Mouse (Mus musculus): Measurements from ENCODE around the gene Gca. TPM values are rescaled to one million over a fixed set of nuclear protein-coding genes. Genes with fewer than 3 reads are reported as not detected.

Gca gene
- polyA plus RNA-seq, 1 experiment: 6.0 TPM

GRCm38 (mm10) chr2:62665536-62665935 lies 1.5 kb downstream of the Gca start:
- Histone ChIP-seq H3K36me3 (ENCODE audit: control insufficient read depth, insufficient read depth, low read length) (no peaks in the 10 kb centered on the region), H3K27me3 (ENCODE audit: control insufficient read depth, insufficient read depth, low read length) (no peaks in the 10 kb centered on the region), H3K27ac (ENCODE audit: insufficient read depth, low read depth, low read length) (no peak overlapping the region), H3K4me1 (ENCODE audit: control insufficient read depth, insufficient read depth, insufficient read length, low read length) (peaks cover 6% of the 10 kb centered on the region; the same call in 1 of the 2 replicates), H3K4me3 (ENCODE audit: low read depth, low read length) (no peak overlapping the region)
- 26% methylated on average over 1 of the region's 1 CpGs for WGBS
- TF ChIP-seq CTCF (IDR thresholded peaks at IDR 0.05; ENCODE audit: extremely low read depth, insufficient read length, insufficient replicate concordance, low read depth, low read length) (no peak), POLR2A (IDR thresholded peaks at IDR 0.05; ENCODE audit: low read depth, low read length) (no peak)

GRCm38 (mm10) chr2:62669848-62670247 lies 5.8 kb downstream of the Gca start:
- WGBS: 72% methylated on average over 3 of the region's 3 CpGs
- TF ChIP-seq CTCF (IDR thresholded peaks at IDR 0.05; ENCODE audit: extremely low read depth, insufficient read length, insufficient replicate concordance, low read depth, low read length): no peak
- no peak for TF ChIP-seq POLR2A (IDR thresholded peaks at IDR 0.05; ENCODE audit: low read depth, low read length)

GRCm38 (mm10) chr2:62670301-62670700 lies 6.2 kb downstream of the Gca start:
- TF ChIP-seq CTCF (IDR thresholded peaks at IDR 0.05; ENCODE audit: extremely low read depth, insufficient read length, insufficient replicate concordance, low read depth, low read length) (no peak), POLR2A (IDR thresholded peaks at IDR 0.05; ENCODE audit: low read depth, low read length) (no peak)
- 86% methylated on average over 5 of the region's 5 CpGs for WGBS
- Histone ChIP-seq H3K4me3 (ENCODE audit: low read depth, low read length) (no peak overlapping the region), H3K36me3 (ENCODE audit: control insufficient read depth, insufficient read depth, low read length) (0 out of 2 replicates have a peak, but pooled peaks cover 2% of the 10 kb centered on the region), H3K27me3 (ENCODE audit: control insufficient read depth, insufficient read depth, low read length) (no peaks in the 10 kb centered on the region), H3K27ac (ENCODE audit: insufficient read depth, low read depth, low read length) (no peak overlapping the region), H3K4me1 (ENCODE audit: control insufficient read depth, insufficient read depth, insufficient read length, low read length) (peaks cover 3% of the 10 kb centered on the region; the same call in 1 of the 2 replicates)

More at GRCm38 (mm10) chr2:62669848-62670247, 5.8 kb downstream of the Gca start:
- H3K4me3 ChIP-seq (ENCODE audit: low read depth, low read length): no peak overlapping the region
- H3K27ac ChIP-seq (ENCODE audit: insufficient read depth, low read depth, low read length): no peak overlapping the region
- H3K36me3 ChIP-seq (ENCODE audit: control insufficient read depth, insufficient read depth, low read length): 0 out of 2 replicates have a peak, but pooled peaks cover 2% of the 10 kb centered on the region
- H3K4me1 ChIP-seq (ENCODE audit: control insufficient read depth, insufficient read depth, insufficient read length, low read length): peaks cover 4% of the 10 kb centered on the region; the same call in 1 of the 2 replicates
- no peaks in the 10 kb centered on the region for H3K27me3 ChIP-seq (ENCODE audit: control insufficient read depth, insufficient read depth, low read length)

GRCm38 (mm10) chr2:62670767-62671166 lies 6.7 kb downstream of the Gca start:
- no peak overlapping the region for H3K4me3 ChIP-seq (ENCODE audit: low read depth, low read length)
- 0 out of 2 replicates have a peak, but pooled peaks cover 3% of the 10 kb centered on the region for H3K36me3 ChIP-seq (ENCODE audit: control insufficient read depth, insufficient read depth, low read length)
- H3K27ac ChIP-seq (ENCODE audit: insufficient read depth, low read depth, low read length): no peak overlapping the region
- no peak for TF ChIP-seq CTCF (IDR thresholded peaks at IDR 0.05; ENCODE audit: extremely low read depth, insufficient read length, insufficient replicate concordance, low read depth, low read length)
- TF ChIP-seq POLR2A (IDR thresholded peaks at IDR 0.05; ENCODE audit: low read depth, low read length): no peak
- H3K4me1 ChIP-seq (ENCODE audit: control insufficient read depth, insufficient read depth, insufficient read length, low read length): no peaks in the 10 kb centered on the region
- WGBS: 82% methylated on average over 4 of the region's 4 CpGs
- H3K27me3 ChIP-seq (ENCODE audit: control insufficient read depth, insufficient read depth, low read length): no peaks in the 10 kb centered on the region

- 90% methylated on average over 5 of the region's 5 CpGs for WGBS
- H3K27ac ChIP-seq (ENCODE audit: insufficient read depth, low read depth, low read length): no peak overlapping the region
- H3K4me1 ChIP-seq (ENCODE audit: control insufficient read depth, insufficient read depth, insufficient read length, low read length): no peaks in the 10 kb centered on the region
Observed at GRCm38 (mm10) chr2:62672788-62673187, 8.7 kb downstream of the Gca start.

GRCm38 (mm10) chr2:62681667-62682066 lies 17.6 kb downstream of the Gca start:
- Histone ChIP-seq H3K4me1 (ENCODE audit: control insufficient read depth, insufficient read depth, insufficient read length, low read length) (peaks cover 6% of the 10 kb centered on the region; the same call in 1 of the 2 replicates), H3K27me3 (ENCODE audit: control insufficient read depth, insufficient read depth, low read length) (no peaks in the 10 kb centered on the region), H3K4me3 (ENCODE audit: low read depth, low read length) (no peak overlapping the region), H3K27ac (ENCODE audit: insufficient read depth, low read depth, low read length) (no peak overlapping the region), H3K36me3 (ENCODE audit: control insufficient read depth, insufficient read depth, low read length) (peaks cover 2% of the 10 kb centered on the region; the same call in 1 of the 2 replicates)
- no peak for TF ChIP-seq CTCF (IDR thresholded peaks at IDR 0.05; ENCODE audit: extremely low read depth, insufficient read length, insufficient replicate concordance, low read depth, low read length)
- no peak for TF ChIP-seq POLR2A (IDR thresholded peaks at IDR 0.05; ENCODE audit: low read depth, low read length)
- WGBS: 52% methylated on average over 8 of the region's 8 CpGs

More at GRCm38 (mm10) chr2:62672788-62673187, 8.7 kb downstream of the Gca start:
- Histone ChIP-seq H3K27me3 (ENCODE audit: control insufficient read depth, insufficient read depth, low read length) (no peaks in the 10 kb centered on the region), H3K36me3 (ENCODE audit: control insufficient read depth, insufficient read depth, low read length) (0 out of 2 replicates have a peak, but pooled peaks cover 3% of the 10 kb centered on the region), H3K4me3 (ENCODE audit: low read depth, low read length) (no peak overlapping the region)
- TF ChIP-seq CTCF (IDR thresholded peaks at IDR 0.05; ENCODE audit: extremely low read depth, insufficient read length, insufficient replicate concordance, low read depth, low read length) (no peak), POLR2A (IDR thresholded peaks at IDR 0.05; ENCODE audit: low read depth, low read length) (no peak)

- Histone ChIP-seq H3K36me3 (ENCODE audit: control insufficient read depth, insufficient read depth, low read length) (peaks cover 5% of the 10 kb centered on the region), H3K27ac (ENCODE audit: insufficient read depth, low read depth, low read length) (no peak overlapping the region), H3K27me3 (ENCODE audit: control insufficient read depth, insufficient read depth, low read length) (no peaks in the 10 kb centered on the region), H3K4me3 (ENCODE audit: low read depth, low read length) (no peak overlapping the region), H3K4me1 (ENCODE audit: control insufficient read depth, insufficient read depth, insufficient read length, low read length) (peaks cover 6% of the 10 kb centered on the region; the same call in 1 of the 2 replicates)
- WGBS: 52% methylated on average over 3 of the region's 3 CpGs
- no peak for TF ChIP-seq CTCF (IDR thresholded peaks at IDR 0.05; ENCODE audit: extremely low read depth, insufficient read length, insufficient replicate concordance, low read depth, low read length)
Observed at GRCm38 (mm10) chr2:62684989-62685595, 21.0 kb downstream of the Gca start.

Measured in small intestine, adult 2 months (tissue).